Mouse (Mus musculus) limb, embryonic 12.5 days (tissue): Measurements from ENCODE around the gene Ifnar2. TPM values are rescaled to one million over a fixed set of nuclear protein-coding genes. Genes with fewer than 3 reads are reported as not detected.

Experiments
- ATAC-seq: fragments of 200-750 bp; cut with Nextera tagmentation; 2 replicates; pipeline ENCODE4 v1.8.0; 2017; ENCODE audit warnings: low read depth, moderate TSS enrichment; ENCODE audit not compliant: insufficient number of reproducible peaks, insufficient read depth, low FRiP score, low TSS enrichment
- H3K27ac ChIP-seq: fragments of 300-500 bp; sonication (generic); 2 replicates; pipeline ENCODE4 v1.5.1; 2016; ENCODE audit warnings: mild to moderate bottlenecking, moderate library complexity
- H3K27me3 ChIP-seq: fragments of 300-500 bp; sonication (generic); 2 replicates; pipeline ENCODE4 v1.6.1; 2016; ENCODE audit warnings: mild to moderate bottlenecking, moderate library complexity
- H3K36me3 ChIP-seq: fragments of 300-500 bp; sonication (generic); 2 replicates; pipeline ENCODE4 v1.6.1; 2016; ENCODE audit warnings: mild to moderate bottlenecking, moderate library complexity
- H3K4me1 ChIP-seq: fragments of 300-500 bp; sonication (generic); replicated peaks from 2 replicates; pipeline ENCODE4 v1.6.1; 2016
- H3K4me2 ChIP-seq: fragments of 300-500 bp; sonication (generic); 2 replicates; pipeline ENCODE4 v1.6.1; 2016; ENCODE audit warnings: mild to moderate bottlenecking, moderate library complexity
- H3K4me3 ChIP-seq: fragments of 300-500 bp; sonication (generic); replicated peaks from 2 replicates; pipeline ENCODE4 v1.5.1; 2016; ENCODE audit warnings: mild to moderate bottlenecking
- H3K9ac ChIP-seq: fragments of 300-500 bp; sonication (generic); replicated peaks from 2 replicates; pipeline ENCODE4 v1.6.1; 2016; ENCODE audit warnings: mild to moderate bottlenecking, moderate library complexity
- H3K9me3 ChIP-seq: fragments of 300-500 bp; sonication (generic); 2 replicates; pipeline ENCODE4 v1.6.1; 2016; ENCODE audit warnings: mild to moderate bottlenecking, moderate library complexity
- WGBS: fragments of 180-500 bp; shearing (Covaris S2); methylation state at CpG from one replicate; pipeline ENCODE4 v1.1.7; 2016; 5-methylcytosine and 5-hydroxymethylcytosine counted together
- polyA plus RNA-seq: library from polyadenylated mRNA; unstranded; fragments of >200 nt; fragmentation: Nextera tagmentation; extraction: Ambion mirVana; gene quantifications from 2 replicates; pipeline ENCODE4 v1.2.1, GENCODE M21; 2016

Ifnar2 gene
- polyA plus RNA-seq, 1 experiment from 2014 or later = 41.0 TPM

- Histone ChIP-seq H3K36me3 (peaks cover 89% of the 10 kb centered on the region), H3K9me3 (peaks cover 3% of the 10 kb centered on the region; the same call in 1 of the 2 replicates), H3K4me1 (no peaks in the 10 kb centered on the region), H3K27ac (no peak within 1 kb of the TSS), H3K4me3 (no peak within 1 kb of the TSS), H3K4me2 (no peak within 1 kb of the TSS), H3K9ac (no peak within 1 kb of the TSS), H3K27me3 (no peaks in the 10 kb centered on the region)
- ATAC-seq = no peak
- 85% methylated on average over 5 of the region's 5 CpGs for WGBS
Observed at GRCm38 (mm10) chr16:91391421-91391820, 18.8 kb downstream of the Ifnar2 start, which contains the start of gene Gm21970. Gene Gm21970 (plus strand): TSS chr16:91391721.

- Histone ChIP-seq H3K27ac (no peak overlapping the region), H3K4me1 (no peaks in the 10 kb centered on the region), H3K36me3 (peaks cover 63% of the 10 kb centered on the region), H3K4me2 (no peak overlapping the region), H3K9me3 (no peaks in the 10 kb centered on the region), H3K9ac (no peak overlapping the region), H3K4me3 (no peak overlapping the region), H3K27me3 (no peaks in the 10 kb centered on the region)
- ATAC-seq = no peak
- 89% methylated on average over 4 of the region's 4 CpGs for WGBS
Observed at GRCm38 (mm10) chr16:91394826-91395410, 22.3 kb downstream of the Ifnar2 start.

- ATAC-seq = no peak
- Histone ChIP-seq H3K9ac (no peak overlapping the region), H3K9me3 (no peaks in the 10 kb centered on the region), H3K36me3 (peaks cover 63% of the 10 kb centered on the region), H3K4me2 (no peak overlapping the region), H3K27me3 (no peaks in the 10 kb centered on the region), H3K27ac (no peak overlapping the region), H3K4me1 (peaks cover 7% of the 10 kb centered on the region), H3K4me3 (no peak overlapping the region)
- 59% methylated on average over 8 of the region's 8 CpGs for WGBS
Observed at GRCm38 (mm10) chr16:91395633-91396392, 23.2 kb downstream of the Ifnar2 start.

- Histone ChIP-seq H3K36me3 (peaks cover 55% of the 10 kb centered on the region), H3K9ac (no peak overlapping the region), H3K4me2 (no peak overlapping the region), H3K4me1 (peaks cover 16% of the 10 kb centered on the region), H3K9me3 (no peaks in the 10 kb centered on the region), H3K4me3 (no peak overlapping the region), H3K27me3 (no peaks in the 10 kb centered on the region), H3K27ac (no peak overlapping the region)
- WGBS = 75% methylated on average over 10 of the region's 10 CpGs
- ATAC-seq = no peak
Observed at GRCm38 (mm10) chr16:91396844-91397537, 24.4 kb downstream of the Ifnar2 start.

GRCm38 (mm10) chr16:91398030-91398429 lies 25.4 kb downstream of the Ifnar2 start:
- H3K9ac ChIP-seq = no peak overlapping the region
- H3K27ac ChIP-seq = no peak overlapping the region
- no peaks in the 10 kb centered on the region for H3K9me3 ChIP-seq
- peaks cover 45% of the 10 kb centered on the region for H3K36me3 ChIP-seq
- H3K4me2 ChIP-seq = no peak overlapping the region
- H3K27me3 ChIP-seq = no peaks in the 10 kb centered on the region
- H3K4me1 ChIP-seq = peaks cover 16% of the 10 kb centered on the region
- WGBS = 92% methylated on average over 12 of the region's 12 CpGs
- ATAC-seq = no peak; the same call in 1 of the 2 replicates
- no peak overlapping the region for H3K4me3 ChIP-seq

- H3K9me3 ChIP-seq = no peaks in the 10 kb centered on the region
- no peak overlapping the region for H3K9ac ChIP-seq
- 95% methylated on average over 7 of the region's 7 CpGs for WGBS
- H3K4me2 ChIP-seq = no peak overlapping the region
- H3K27ac ChIP-seq = no peak overlapping the region
- H3K4me3 ChIP-seq = no peak overlapping the region
- no peak for ATAC-seq
- H3K36me3 ChIP-seq = peaks cover 44% of the 10 kb centered on the region
- H3K4me1 ChIP-seq = peaks cover 16% of the 10 kb centered on the region
- no peaks in the 10 kb centered on the region for H3K27me3 ChIP-seq
Observed at GRCm38 (mm10) chr16:91398944-91399343, 26.4 kb downstream of the Ifnar2 start.

GRCm38 (mm10) chr16:91401569-91402165 lies 29.1 kb downstream of the Ifnar2 start:
- peaks cover 24% of the 10 kb centered on the region for H3K4me1 ChIP-seq
- H3K9me3 ChIP-seq = no peaks in the 10 kb centered on the region
- H3K36me3 ChIP-seq = peaks cover 26% of the 10 kb centered on the region
- peak overlapping the region; percentile 70 for H3K27ac ChIP-seq
- WGBS = 67% methylated on average over 6 of the region's 6 CpGs
- no peak for ATAC-seq
- H3K4me2 ChIP-seq = no peak overlapping the region
- H3K27me3 ChIP-seq = no peaks in the 10 kb centered on the region
- H3K4me3 ChIP-seq = no peak overlapping the region
- no peak overlapping the region for H3K9ac ChIP-seq

- no peak overlapping the region for H3K4me3 ChIP-seq
- H3K36me3 ChIP-seq = peaks cover 20% of the 10 kb centered on the region
- no peaks in the 10 kb centered on the region for H3K9me3 ChIP-seq
- H3K27me3 ChIP-seq = no peaks in the 10 kb centered on the region
- no peak overlapping the region for H3K27ac ChIP-seq
- no peak for ATAC-seq
- H3K4me1 ChIP-seq = peaks cover 34% of the 10 kb centered on the region
- no peak overlapping the region for H3K9ac ChIP-seq
- H3K4me2 ChIP-seq = no peak overlapping the region
- WGBS = 87% methylated on average over 9 of the region's 9 CpGs
Observed at GRCm38 (mm10) chr16:91403784-91404183, 31.2 kb downstream of the Ifnar2 start.

- 94% methylated on average over 8 of the region's 8 CpGs for WGBS
- peaks cover 20% of the 10 kb centered on the region for H3K36me3 ChIP-seq
- no peak overlapping the region for H3K9ac ChIP-seq
- H3K4me3 ChIP-seq = no peak overlapping the region
- H3K27ac ChIP-seq = no peak overlapping the region
- no peaks in the 10 kb centered on the region for H3K9me3 ChIP-seq
- H3K4me1 ChIP-seq = peaks cover 34% of the 10 kb centered on the region
- no peak for ATAC-seq
- H3K27me3 ChIP-seq = 0 out of 2 replicates have a peak, but pooled peaks cover under 1% of the 10 kb centered on the region
- H3K4me2 ChIP-seq = no peak overlapping the region
Observed at GRCm38 (mm10) chr16:91404187-91404586, 31.6 kb downstream of the Ifnar2 start.

GRCm38 (mm10) chr16:91404828-91405577 lies 32.4 kb downstream of the Ifnar2 start:
- H3K27ac ChIP-seq = no peak overlapping the region
- H3K9ac ChIP-seq = no peak overlapping the region
- no peak for ATAC-seq
- 0 out of 2 replicates have a peak, but pooled peaks cover 3% of the 10 kb centered on the region for H3K27me3 ChIP-seq
- H3K4me3 ChIP-seq = no peak overlapping the region
- H3K4me1 ChIP-seq = peaks cover 34% of the 10 kb centered on the region
- 81% methylated on average over 10 of the region's 10 CpGs for WGBS
- no peaks in the 10 kb centered on the region for H3K9me3 ChIP-seq
- H3K4me2 ChIP-seq = no peak overlapping the region
- peaks cover 20% of the 10 kb centered on the region for H3K36me3 ChIP-seq
